Mouse (Mus musculus): ENCODE data around the gene Gtf3c5. TPM values are rescaled to one million over a fixed set of nuclear protein-coding genes. Genes with fewer than 3 reads are reported as not detected.
A peak's percentile ranks its signal among the peaks of the same experiment; 100 is the strongest.

Gtf3c5 gene
- polyA plus RNA-seq, 1 experiment, result 14.5 TPM

DNA sequence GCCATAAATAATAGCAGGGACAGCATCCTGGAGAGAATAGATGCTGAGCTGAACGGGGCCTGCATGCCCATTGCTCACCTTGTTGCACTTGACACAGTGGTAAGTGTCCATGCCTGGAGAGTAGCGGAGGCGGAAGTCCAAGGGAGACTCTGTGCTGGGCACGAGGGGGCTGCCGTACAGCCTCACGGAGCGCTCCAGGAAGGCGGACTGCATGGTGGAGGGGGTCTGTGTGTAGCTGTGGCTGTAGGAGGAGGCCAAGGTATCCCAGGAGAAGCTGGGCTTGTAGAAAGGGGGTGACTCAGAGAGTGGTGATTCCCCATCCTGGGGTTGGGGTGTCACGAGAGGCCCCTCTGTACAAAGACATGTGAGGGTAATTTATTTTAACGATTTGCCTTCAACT is 30.0 kb upstream of the Gtf3c5 start:
- Histone ChIP-seq H3K4me1 (ENCODE audit: control insufficient read depth, insufficient read depth, low read length) (peaks cover 2% of the 10 kb centered on the region; the same call in 1 of the 2 replicates), H3K27ac (ENCODE audit: control insufficient read depth, insufficient read depth, low read depth, low read length, poor library complexity) (no peak overlapping the region), H3K4me3 (replicated peaks; ENCODE audit: control insufficient read depth, low read depth, low read length) (no peak overlapping the region)
- TF ChIP-seq POLR2A (IDR thresholded peaks at IDR 0.05; ENCODE audit: borderline replicate concordance, control insufficient read depth, low read depth, low read length) (no peak), CTCF (IDR thresholded peaks at IDR 0.05; ENCODE audit: control insufficient read depth, insufficient read depth, low read length) (no peak)
- 95% methylated on average over 10 of the region's 10 CpGs for WGBS

DNA sequence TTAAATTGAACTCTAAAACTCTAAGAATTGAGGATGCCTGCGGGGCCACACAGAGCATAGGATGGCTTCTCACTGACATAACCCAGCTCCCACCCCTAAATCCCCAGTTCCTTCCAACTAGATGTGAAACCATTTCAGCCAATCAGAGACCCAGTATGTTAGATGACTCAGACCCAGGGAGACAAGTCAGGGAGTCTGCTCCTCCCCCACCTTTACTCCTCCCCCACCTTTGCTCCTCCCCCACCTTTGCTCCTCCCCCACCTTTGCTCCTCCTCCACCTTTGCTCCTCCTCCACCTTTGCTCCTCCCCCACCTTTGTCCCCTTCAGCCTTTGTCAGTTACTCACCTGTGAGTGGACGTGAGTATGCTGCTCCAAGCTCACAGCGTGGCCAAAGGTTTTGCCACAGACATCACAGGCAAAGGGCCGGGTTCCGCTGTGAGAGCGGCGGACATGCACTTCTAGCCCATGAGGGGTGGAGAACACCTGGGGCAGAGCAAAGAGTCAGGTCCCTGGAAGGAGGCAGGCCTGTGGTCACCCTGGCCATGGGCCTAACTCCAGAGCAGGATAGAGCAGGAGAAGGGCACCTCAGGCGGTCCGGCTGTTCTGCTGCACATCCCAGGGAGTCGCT is 29.0 kb upstream of the Gtf3c5 start:
- Histone ChIP-seq H3K4me1 (ENCODE audit: control insufficient read depth, insufficient read depth, low read length) (peaks cover 1% of the 10 kb centered on the region; the same call in 1 of the 2 replicates), H3K4me3 (replicated peaks; ENCODE audit: control insufficient read depth, low read depth, low read length) (no peak overlapping the region), H3K27ac (ENCODE audit: control insufficient read depth, insufficient read depth, low read depth, low read length, poor library complexity) (no peak overlapping the region)
- 94% methylated on average over 10 of the region's 10 CpGs for WGBS
- TF ChIP-seq POLR2A (IDR thresholded peaks at IDR 0.05; ENCODE audit: borderline replicate concordance, control insufficient read depth, low read depth, low read length), result no peak

DNA sequence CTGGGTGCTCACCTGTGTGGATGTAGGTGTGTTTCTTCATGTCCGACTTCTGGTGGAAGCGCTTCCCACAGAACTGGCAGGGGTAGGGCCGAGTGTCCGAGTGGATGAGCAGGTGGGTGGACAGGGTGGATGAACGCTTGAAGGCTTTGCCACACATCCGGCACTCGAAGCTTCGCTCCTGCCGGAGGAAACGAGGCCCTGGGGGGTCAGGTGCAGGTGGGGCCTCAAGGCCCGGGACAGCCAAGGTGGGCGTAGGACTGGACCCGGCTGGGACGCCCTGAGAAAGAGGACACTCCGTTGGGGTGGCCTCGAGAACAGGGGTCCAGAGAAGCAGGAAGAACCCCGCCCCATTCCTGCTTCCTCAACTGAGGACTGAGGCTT is 27.8 kb upstream of the Gtf3c5 start:
- 90% methylated on average over 17 of the region's 17 CpGs for WGBS
- no peak for TF ChIP-seq CTCF (IDR thresholded peaks at IDR 0.05; ENCODE audit: control insufficient read depth, insufficient read depth, low read length)
- no peak for TF ChIP-seq POLR2A (IDR thresholded peaks at IDR 0.05; ENCODE audit: borderline replicate concordance, control insufficient read depth, low read depth, low read length)
- Histone ChIP-seq H3K4me3 (replicated peaks; ENCODE audit: control insufficient read depth, low read depth, low read length) (no peak overlapping the region), H3K4me1 (ENCODE audit: control insufficient read depth, insufficient read depth, low read length) (peaks cover 2% of the 10 kb centered on the region), H3K27ac (ENCODE audit: control insufficient read depth, insufficient read depth, low read depth, low read length, poor library complexity) (no peak overlapping the region)

DNA sequence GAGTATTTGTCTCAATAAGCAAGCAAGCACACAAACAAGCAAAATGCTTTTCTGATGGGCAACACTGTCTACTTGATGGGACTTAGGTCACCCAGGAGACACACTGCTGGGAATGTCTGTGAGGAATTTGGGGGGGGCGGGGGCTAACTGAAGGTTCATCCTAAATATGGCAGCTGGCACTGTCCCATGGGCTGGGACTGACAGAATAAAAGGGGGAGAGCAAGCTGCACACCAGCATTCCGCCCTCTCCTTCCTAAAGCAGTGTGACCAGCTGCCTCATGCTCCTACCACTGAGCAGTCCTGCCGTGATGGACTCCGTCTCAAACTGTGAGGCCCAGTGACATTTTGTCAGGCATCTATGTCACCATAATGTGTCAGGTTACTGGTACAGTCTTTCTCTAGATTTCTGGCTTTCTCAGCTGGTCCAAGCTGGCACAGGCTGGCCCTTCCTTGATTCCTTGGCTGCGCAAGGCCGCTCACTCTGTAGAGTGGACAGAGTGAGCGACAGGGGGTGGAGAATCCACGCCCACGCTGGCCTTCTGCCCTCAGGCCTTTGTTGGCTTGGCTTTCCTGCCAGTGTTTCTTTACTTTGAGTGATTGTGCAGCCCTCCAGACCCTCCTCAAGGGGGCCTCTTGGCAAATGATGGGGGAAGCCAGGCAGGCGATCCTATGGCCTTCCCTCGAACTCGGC is 27.3 kb upstream of the Gtf3c5 start:
- peaks cover 3% of the 10 kb centered on the region for H3K4me1 ChIP-seq (ENCODE audit: control insufficient read depth, insufficient read depth, low read length)
- no peak overlapping the region for H3K4me3 ChIP-seq (replicated peaks; ENCODE audit: control insufficient read depth, low read depth, low read length)
- H3K27ac ChIP-seq (ENCODE audit: control insufficient read depth, insufficient read depth, low read depth, low read length, poor library complexity), result no peak overlapping the region
- no peak for TF ChIP-seq CTCF (IDR thresholded peaks at IDR 0.05; ENCODE audit: control insufficient read depth, insufficient read depth, low read length)
- no peak for TF ChIP-seq POLR2A (IDR thresholded peaks at IDR 0.05; ENCODE audit: borderline replicate concordance, control insufficient read depth, low read depth, low read length)
- 93% methylated on average over 12 of the region's 12 CpGs for WGBS

DNA sequence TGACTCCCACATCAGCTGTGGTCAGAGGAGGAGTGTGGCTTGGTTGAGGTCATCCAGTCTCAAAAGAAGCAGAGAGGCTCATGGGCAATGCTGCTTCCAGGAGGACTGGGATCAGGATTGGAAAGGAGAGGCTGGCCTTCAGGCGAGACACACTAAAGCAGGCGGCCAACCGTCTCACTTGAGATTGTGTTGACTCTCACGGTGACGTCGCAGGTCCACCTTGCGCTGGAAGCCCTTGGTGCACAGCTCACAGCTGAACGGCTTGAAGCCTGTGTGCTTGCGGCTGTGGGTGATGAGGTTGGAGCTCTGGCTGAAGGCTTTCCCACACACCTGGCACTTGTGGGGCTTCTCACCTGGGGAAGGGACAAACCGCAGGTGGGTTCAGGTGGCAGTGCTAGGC is 26.3 kb upstream of the Gtf3c5 start:
- no peak overlapping the region for H3K4me3 ChIP-seq (replicated peaks; ENCODE audit: control insufficient read depth, low read depth, low read length)
- WGBS, result 92% methylated on average over 10 of the region's 10 CpGs
- H3K27ac ChIP-seq (ENCODE audit: control insufficient read depth, insufficient read depth, low read depth, low read length, poor library complexity), result no peak overlapping the region; the same call in 1 of the 2 replicates
- no peak for TF ChIP-seq POLR2A (IDR thresholded peaks at IDR 0.05; ENCODE audit: borderline replicate concordance, control insufficient read depth, low read depth, low read length)
- H3K4me1 ChIP-seq (ENCODE audit: control insufficient read depth, insufficient read depth, low read length), result peaks cover 3% of the 10 kb centered on the region

DNA sequence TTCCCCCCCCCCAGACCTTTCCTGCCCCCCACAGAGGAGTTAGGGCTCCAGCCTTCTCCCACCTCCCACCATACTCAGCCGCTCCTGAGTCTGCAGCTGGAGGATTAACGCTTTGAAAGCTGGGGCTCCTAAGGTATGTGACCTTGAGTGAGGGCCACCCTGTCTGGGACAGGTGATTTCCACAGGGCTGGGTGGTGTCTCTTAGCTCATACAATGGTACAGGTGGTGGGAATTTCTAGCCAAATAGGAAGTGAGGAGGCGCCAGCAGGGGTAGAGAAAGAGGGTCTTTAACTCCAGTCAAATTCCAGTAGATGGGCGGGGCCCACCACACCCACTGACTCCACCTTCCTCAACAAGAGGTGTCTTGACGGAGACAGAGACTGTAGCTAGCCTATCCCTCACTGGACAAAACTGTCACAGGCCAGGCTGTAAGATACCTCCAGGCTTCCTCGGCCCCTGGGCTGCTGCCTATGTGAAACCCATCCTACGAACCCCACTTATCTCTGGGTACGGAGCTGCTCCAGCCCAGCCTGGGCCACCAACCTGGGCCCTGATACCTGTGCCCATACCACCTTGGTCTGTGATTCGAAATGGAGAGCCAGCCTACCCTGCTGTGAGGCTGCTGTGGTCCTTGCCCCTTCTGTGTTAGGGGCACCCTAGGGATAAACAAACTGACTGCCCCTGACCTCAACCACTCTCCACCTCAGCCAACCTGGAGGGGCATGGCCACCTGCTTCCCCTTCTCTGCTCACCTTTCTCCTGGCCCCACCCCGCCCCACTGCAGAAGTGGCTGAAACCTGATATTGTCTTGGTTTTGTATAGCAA is 24.0 kb upstream of the Gtf3c5 start:
- Histone ChIP-seq H3K4me1 (ENCODE audit: control insufficient read depth, insufficient read depth, low read length) (peaks cover 3% of the 10 kb centered on the region), H3K4me3 (replicated peaks; ENCODE audit: control insufficient read depth, low read depth, low read length) (no peak overlapping the region), H3K27ac (ENCODE audit: control insufficient read depth, insufficient read depth, low read depth, low read length, poor library complexity) (peak overlapping the region; percentile 58)
- no peak for TF ChIP-seq POLR2A (IDR thresholded peaks at IDR 0.05; ENCODE audit: borderline replicate concordance, control insufficient read depth, low read depth, low read length)
- TF ChIP-seq CTCF (IDR thresholded peaks at IDR 0.05; ENCODE audit: control insufficient read depth, insufficient read depth, low read length), result no peak
- WGBS, result 71% methylated on average over 10 of the region's 10 CpGs

DNA sequence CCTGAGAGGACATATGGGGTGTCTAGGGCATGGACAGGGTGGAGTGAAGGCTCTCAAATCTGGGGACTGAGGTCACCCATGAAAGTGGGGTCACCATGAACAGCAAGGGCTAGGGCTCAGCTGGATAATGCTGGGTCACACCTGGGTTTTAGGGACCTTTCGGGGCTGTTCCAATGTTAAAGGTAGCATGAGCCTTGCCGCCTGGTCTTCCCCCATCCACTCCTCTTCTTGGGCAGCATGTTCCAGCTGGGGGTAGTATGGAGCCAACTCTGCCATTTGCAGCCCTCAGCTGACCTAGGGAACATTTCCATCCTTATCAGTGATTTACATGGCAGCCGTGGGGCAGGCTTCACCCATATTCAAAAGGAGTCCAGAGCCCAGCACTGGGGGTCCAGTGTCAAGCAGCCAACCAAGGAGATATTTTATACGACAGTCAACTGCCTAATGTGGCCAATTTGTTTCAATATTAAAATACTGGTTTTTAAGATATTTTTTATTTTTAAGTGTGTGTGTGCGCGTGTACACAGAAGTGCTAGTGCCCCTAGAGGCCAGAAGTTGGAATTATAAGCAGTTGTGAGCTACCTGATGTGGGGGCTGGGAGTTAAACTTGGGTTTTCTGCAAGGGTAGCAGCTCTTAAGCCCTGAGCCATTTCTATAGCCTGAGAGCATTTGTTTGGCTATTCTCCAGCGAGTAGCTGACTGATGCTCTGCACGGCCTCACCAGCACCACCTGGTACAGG is 23.2 kb upstream of the Gtf3c5 start:
- TF ChIP-seq POLR2A (IDR thresholded peaks at IDR 0.05; ENCODE audit: borderline replicate concordance, control insufficient read depth, low read depth, low read length) (no peak), CTCF (IDR thresholded peaks at IDR 0.05; ENCODE audit: control insufficient read depth, insufficient read depth, low read length) (no peak)
- H3K4me3 ChIP-seq (replicated peaks; ENCODE audit: control insufficient read depth, low read depth, low read length), result no peak overlapping the region
- H3K27ac ChIP-seq (ENCODE audit: control insufficient read depth, insufficient read depth, low read depth, low read length, poor library complexity), result peak overlapping the region; percentile 58

More for the DNA sequence above, 23.2 kb upstream of the Gtf3c5 start:
- H3K4me1 ChIP-seq (ENCODE audit: control insufficient read depth, insufficient read depth, low read length), result peaks cover 3% of the 10 kb centered on the region
- WGBS, result 55% methylated on average over 8 of the region's 8 CpGs
